In the genomic region with DNA sequence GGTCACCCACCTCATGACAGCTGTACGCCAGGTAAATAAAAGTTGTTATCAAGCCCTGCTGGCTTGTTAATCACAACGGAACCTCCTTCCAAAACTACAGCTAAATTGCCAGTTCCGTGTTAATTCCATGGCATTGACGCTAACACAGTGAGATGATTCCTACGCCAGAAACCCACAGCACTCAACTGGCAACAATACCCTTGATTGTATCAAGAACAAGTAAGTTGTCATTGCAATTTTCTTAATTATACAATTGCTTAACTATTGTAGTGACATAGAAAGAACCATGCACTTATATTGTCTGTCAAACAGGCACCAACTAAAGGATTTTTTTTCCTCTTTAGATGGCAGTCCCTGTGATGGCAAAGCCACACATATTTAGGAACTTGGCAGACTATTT, we compare ENCODE assay signal across 28 mouse cellular contexts. TPM values are rescaled to one million over a fixed set of nuclear protein-coding genes. Genes with fewer than 3 reads are reported as not detected.
DNase-seq lines count a peak whose midpoint lies in the region; ATAC-seq and TF ChIP-seq lines count a peak whose summit lies in the region.
"Had no signal": no experiment of that assay in that cellular context is flagged by ENCODE, and none has a peak within 500 bp of the region (broad histone marks: within the 10 kb centered on the region; RNA-seq: fewer than 3 reads in every experiment).

No protein-coding gene starts in this region.

- H3K9ac ChIP-seq in forebrain, embryonic 13.5 days, result no peak overlapping the region
- no peak overlapping the region for H3K9ac ChIP-seq in intestine, postnatal 0 days (ENCODE audit: low read depth, low read length)
- H3K9ac ChIP-seq in intestine, embryonic 15.5 days, result no peak overlapping the region
- no peak overlapping the region for H3K9ac ChIP-seq in forebrain, embryonic 16.5 days (replicated peaks; ENCODE audit: low read depth, low read length)
- H3K9ac ChIP-seq: embryonic facial prominence, embryonic 13.5 days; heart, embryonic 13.5 days; hindbrain, embryonic 14.5 days had no signal

- WGBS in forebrain, embryonic 13.5 days, result 69% methylated on average over 5 of the region's 5 CpGs
- whole genome bisulfite sequencing in forebrain, embryonic 10.5 days, result 85% methylated on average over 5 of the region's 5 CpGs
- WGBS in intestine, postnatal 0 days, result 43% methylated on average over 5 of the region's 5 CpGs
- WGBS in intestine, embryonic 15.5 days, result 63% methylated on average over 5 of the region's 5 CpGs
- WGBS in forebrain, embryonic 16.5 days, result 56% methylated on average over 5 of the region's 5 CpGs

- peaks cover 8% of the 10 kb centered on the region; the same call in 1 of the 2 replicates for H3K4me1 ChIP-seq in forebrain, embryonic 13.5 days
- peaks cover 21% of the 10 kb centered on the region for H3K4me1 ChIP-seq in forebrain, embryonic 10.5 days
- no peaks in the 10 kb centered on the region; the same call in 1 of the 2 replicates for H3K4me1 ChIP-seq in intestine, postnatal 0 days (replicated peaks; ENCODE audit: control insufficient read depth, insufficient read depth, low read length)
- peaks cover 10% of the 10 kb centered on the region for H3K4me1 ChIP-seq in intestine, embryonic 15.5 days (replicated peaks)
- H3K4me1 ChIP-seq in forebrain, embryonic 16.5 days (replicated peaks; ENCODE audit: control insufficient read depth, insufficient read depth, low read length), result peaks cover 14% of the 10 kb centered on the region

- H3K27me3 ChIP-seq in forebrain, embryonic 13.5 days, result peaks cover 17% of the 10 kb centered on the region
- H3K27me3 ChIP-seq in forebrain, embryonic 10.5 days (ENCODE audit: poor library complexity, severe bottlenecking), result peaks cover 12% of the 10 kb centered on the region
- no peaks in the 10 kb centered on the region for H3K27me3 ChIP-seq in intestine, postnatal 0 days (replicated peaks; ENCODE audit: control insufficient read depth, insufficient read depth, low read length)
- no peaks in the 10 kb centered on the region for H3K27me3 ChIP-seq in intestine, embryonic 15.5 days (replicated peaks)
- peaks cover 7% of the 10 kb centered on the region; the same call in 1 of the 2 replicates for H3K27me3 ChIP-seq in forebrain, embryonic 16.5 days (replicated peaks; ENCODE audit: control insufficient read depth, insufficient read depth, low read length)

- H3K27ac ChIP-seq in forebrain, embryonic 13.5 days, result no peak overlapping the region
- H3K27ac ChIP-seq in forebrain, embryonic 10.5 days, result no peak overlapping the region
- peak overlapping the region; percentile 60; the same call in 1 of the 2 replicates for H3K27ac ChIP-seq in intestine, postnatal 0 days (ENCODE audit: low read depth, low read length)
- H3K27ac ChIP-seq in intestine, embryonic 15.5 days, result no peak overlapping the region
- no peak overlapping the region for H3K27ac ChIP-seq in forebrain, embryonic 16.5 days (ENCODE audit: low read length)
- H3K27ac ChIP-seq: embryonic facial prominence, embryonic 10.5 days; embryonic facial prominence, embryonic 13.5 days; heart, adult 2 months; heart, embryonic 10.5 days; heart, embryonic 13.5 days; hindbrain, embryonic 14.5 days; hindbrain, postnatal 0 days had no signal

- peak; percentile 31; the same call in 1 of the 2 replicates for ATAC-seq in forebrain, embryonic 13.5 days
- no peak for ATAC-seq in intestine, postnatal 0 days
- ATAC-seq in intestine, embryonic 15.5 days, result no peak
- peak; percentile 66 for ATAC-seq in forebrain, embryonic 16.5 days
- ATAC-seq: activated CD4-positive, CD25-positive, alpha-beta regulatory T cell, adult 4 months; hindbrain, postnatal 0 days; inflammation-experienced regulatory T-cells, adult 6 months had no signal

- no peak overlapping the region for H3K4me3 ChIP-seq in forebrain, embryonic 13.5 days
- no peak overlapping the region for H3K4me3 ChIP-seq in forebrain, embryonic 10.5 days
- H3K4me3 ChIP-seq in intestine, postnatal 0 days (ENCODE audit: low read depth, low read length), result no peak overlapping the region
- no peak overlapping the region for H3K4me3 ChIP-seq in intestine, embryonic 15.5 days (replicated peaks)
- no peak overlapping the region for H3K4me3 ChIP-seq in forebrain, embryonic 16.5 days (replicated peaks; ENCODE audit: low read length)
- H3K4me3 ChIP-seq: embryonic facial prominence, embryonic 10.5 days; erythroblast, embryonic 14.5 days; heart, adult 2 months; heart, embryonic 10.5 days; heart, embryonic 13.5 days had no signal

- no peak for TF ChIP-seq CTCF in intestine, postnatal 0 days (IDR thresholded peaks at IDR 0.05; ENCODE audit: low read depth)

- H3K4me2 ChIP-seq in forebrain, embryonic 13.5 days, result no peak overlapping the region
- no peak overlapping the region for H3K4me2 ChIP-seq in intestine, postnatal 0 days (replicated peaks; ENCODE audit: low read depth)
- no peak overlapping the region for H3K4me2 ChIP-seq in intestine, embryonic 15.5 days (replicated peaks)
- H3K4me2 ChIP-seq in forebrain, embryonic 16.5 days (ENCODE audit: low read length), result no peak overlapping the region
- H3K4me2 ChIP-seq: hindbrain, embryonic 14.5 days had no signal

- no peaks in the 10 kb centered on the region for H3K36me3 ChIP-seq in forebrain, embryonic 13.5 days (ENCODE audit: poor library complexity, severe bottlenecking)
- no peaks in the 10 kb centered on the region for H3K36me3 ChIP-seq in forebrain, embryonic 10.5 days (replicated peaks)
- H3K36me3 ChIP-seq in intestine, postnatal 0 days (ENCODE audit: control insufficient read depth, insufficient read depth), result no peaks in the 10 kb centered on the region
- no peaks in the 10 kb centered on the region for H3K36me3 ChIP-seq in intestine, embryonic 15.5 days
- no peaks in the 10 kb centered on the region for H3K36me3 ChIP-seq in forebrain, embryonic 16.5 days (ENCODE audit: control insufficient read depth, insufficient read depth)
- H3K36me3 ChIP-seq: embryonic facial prominence, embryonic 10.5 days; embryonic facial prominence, embryonic 13.5 days; heart, embryonic 10.5 days; heart, embryonic 13.5 days had no signal

- no peaks in the 10 kb centered on the region for H3K9me3 ChIP-seq in forebrain, embryonic 13.5 days (replicated peaks)
- no peaks in the 10 kb centered on the region for H3K9me3 ChIP-seq in forebrain, embryonic 10.5 days
- no peaks in the 10 kb centered on the region for H3K9me3 ChIP-seq in intestine, postnatal 0 days (ENCODE audit: control insufficient read depth)
- H3K9me3 ChIP-seq in intestine, embryonic 15.5 days, result no peaks in the 10 kb centered on the region
- H3K9me3 ChIP-seq in forebrain, embryonic 16.5 days (ENCODE audit: control insufficient read depth, low read length), result no peaks in the 10 kb centered on the region
- H3K9me3 ChIP-seq: embryonic facial prominence, embryonic 10.5 days; embryonic facial prominence, embryonic 13.5 days; heart, embryonic 10.5 days; heart, embryonic 13.5 days had no signal

- DNase-seq in forebrain, embryonic 10.5 days (ENCODE audit: extremely low spot score, low spot score), result no peak
- DNase-seq in layer of hippocampus, adult 9-10 months (ENCODE audit: low spot score), result no peak
- DNase-seq in cerebellum, postnatal 10 days, result no peak
- DNase-seq: adrenal gland, adult 8-10 months; adrenal gland, postnatal 25 days; cerebellum, adult 11 months; cerebellum, adult 2 months; cerebellum, adult 9-11 months; cerebellum, postnatal 36 days; embryo, embryonic 11 days; gastrocnemius, postnatal 25 days; heart, adult 2 months; heart, postnatal 14 days; heart, postnatal 4 days; kidney, adult 11 months had no signal

RNA-seq across cellular contexts. Expression of a gene that starts 22.4 kb away (rescaled TPM):
- 11.6 and 11.8 TPM in 2 replicates for polyA plus RNA-seq in forebrain, embryonic 13.5 days (2015; fragmentation: Nextera tagmentation; extraction: Ambion mirVana)
- 8.2 and 8.5 TPM in 2 replicates for polyA plus RNA-seq in forebrain, embryonic 10.5 days (2016; fragmentation: Nextera tagmentation; extraction: Ambion mirVana)
- 6.1 and 6.5 TPM in 2 replicates for polyA plus RNA-seq in intestine, postnatal 0 days (2015; fragmentation: Nextera tagmentation; extraction: Ambion mirVana)
- 8.4 and 13.4 TPM in 2 replicates for polyA plus RNA-seq in intestine, embryonic 15.5 days (2015; fragmentation: Nextera tagmentation; extraction: Ambion mirVana)
- polyA plus RNA-seq in forebrain, embryonic 16.5 days (2015; fragmentation: Nextera tagmentation; extraction: Ambion mirVana), result 15.4 and 15.6 TPM in 2 replicates
- polyA plus RNA-seq: erythroblast, embryonic 14.5 days had no signal

RNA-seq across cellular contexts. Expression of a gene that starts 23.0 kb away (rescaled TPM):
- polyA plus RNA-seq in forebrain, embryonic 13.5 days (2015; fragmentation: Nextera tagmentation; extraction: Ambion mirVana), result 1.0 and 1.3 TPM in 2 replicates
- 2.0 and 2.3 TPM in 2 replicates for polyA plus RNA-seq in forebrain, embryonic 10.5 days (2016; fragmentation: Nextera tagmentation; extraction: Ambion mirVana)
- 0.14 and 0.17 TPM in 2 replicates for polyA plus RNA-seq in intestine, postnatal 0 days (2015; fragmentation: Nextera tagmentation; extraction: Ambion mirVana)
- 1.5 and 2.8 TPM in 2 replicates for polyA plus RNA-seq in intestine, embryonic 15.5 days (2015; fragmentation: Nextera tagmentation; extraction: Ambion mirVana)
- 1.9 and 2.6 TPM in 2 replicates for polyA plus RNA-seq in forebrain, embryonic 16.5 days (2015; fragmentation: Nextera tagmentation; extraction: Ambion mirVana)
- polyA plus RNA-seq: cerebellum, adult 2 months; erythroblast, embryonic 14.5 days had no signal

Comparison
In these comparisons a context has a peak if more than half of its experiments do, and no peak if none do; other contexts are left out.
1. ATAC-seq: peak in forebrain, embryonic 13.5 days (single experiment) and forebrain, embryonic 16.5 days (single experiment); none in intestine, postnatal 0 days (single experiment) and intestine, embryonic 15.5 days (single experiment).